Mouse (Mus musculus): ENCODE measurements around the gene Hs6st3. TPM values are rescaled to one million over a fixed set of nuclear protein-coding genes. Genes with fewer than 3 reads are reported as not detected.
"Not testable (repeated sequence)": the region's sequence is repeated elsewhere in the genome, so short reads cannot be mapped to it uniquely, and the experiment has no call there.

Gene Hs6st3
- total and polyA plus RNA-seq, 2 experiments from 2014 or later, result not detected

GRCm38 (mm10) chr14:119544596-119544995 is 406.5 kb downstream of the Hs6st3 start:
- no peak for DNase-seq (ENCODE audit: low spot score)
- no peak overlapping the region for H3K9ac ChIP-seq (replicated peaks; ENCODE audit: low read depth, low read length)

GRCm38 (mm10) chr14:119558356-119558755 is 420.2 kb downstream of the Hs6st3 start:
- Histone ChIP-seq H3K9ac (replicated peaks; ENCODE audit: low read depth, low read length) (no peak overlapping the region), H3K27ac (ENCODE audit: low read depth) (no peak overlapping the region), H3K27me3 (ENCODE audit: control insufficient read depth, insufficient read depth, low read length) (no peaks in the 10 kb centered on the region), H3K36me3 (replicated peaks; ENCODE audit: control insufficient read depth, insufficient read depth, low read length) (no peaks in the 10 kb centered on the region), H3K4me2 (ENCODE audit: low read depth, low read length) (no peak overlapping the region), H3K9me3 (replicated peaks; ENCODE audit: control insufficient read depth, low read length) (no peaks in the 10 kb centered on the region), H3K4me3 (ENCODE audit: low read depth, low read length) (no peak overlapping the region), H3K4me1 (ENCODE audit: control insufficient read depth, insufficient read depth) (no peaks in the 10 kb centered on the region)
- TF ChIP-seq CTCF (IDR thresholded peaks at IDR 0.05; ENCODE audit: low read depth) (no peak), EP300 (IDR thresholded peaks at IDR 0.05; ENCODE audit: low read depth) (no peak)
- no peak for DNase-seq (ENCODE audit: low spot score)
- no peak for ATAC-seq (ENCODE audit: insufficient read depth, low read depth)
- WGBS, result 81% methylated on average over 4 of the region's 4 CpGs

More at GRCm38 (mm10) chr14:119544596-119544995, 406.5 kb downstream of the Hs6st3 start:
- no peaks in the 10 kb centered on the region for H3K4me1 ChIP-seq (ENCODE audit: control insufficient read depth, insufficient read depth)
- no peaks in the 10 kb centered on the region for H3K36me3 ChIP-seq (replicated peaks; ENCODE audit: control insufficient read depth, insufficient read depth, low read length)
- no peaks in the 10 kb centered on the region for H3K27me3 ChIP-seq (ENCODE audit: control insufficient read depth, insufficient read depth, low read length)
- TF ChIP-seq EP300 (IDR thresholded peaks at IDR 0.05; ENCODE audit: low read depth) (no peak), CTCF (IDR thresholded peaks at IDR 0.05; ENCODE audit: low read depth) (no peak)
- 46% methylated on average over 3 of the region's 3 CpGs for WGBS
- no peak overlapping the region for H3K4me3 ChIP-seq (ENCODE audit: low read depth, low read length)
- no peak overlapping the region for H3K27ac ChIP-seq (ENCODE audit: low read depth)
- ATAC-seq (ENCODE audit: insufficient read depth, low read depth), result no peak
- H3K4me2 ChIP-seq (ENCODE audit: low read depth, low read length), result no peak overlapping the region
- no peaks in the 10 kb centered on the region for H3K9me3 ChIP-seq (replicated peaks; ENCODE audit: control insufficient read depth, low read length)

GRCm38 (mm10) chr14:119582039-119582508 is 443.9 kb downstream of the Hs6st3 start:
- DNase-seq (ENCODE audit: low spot score) (no peak), ATAC-seq (ENCODE audit: insufficient read depth, low read depth) (no peak)
- Histone ChIP-seq H3K9me3 (replicated peaks; ENCODE audit: control insufficient read depth, low read length) (no peaks in the 10 kb centered on the region), H3K4me2 (ENCODE audit: low read depth, low read length) (no peak overlapping the region), H3K4me1 (ENCODE audit: control insufficient read depth, insufficient read depth) (no peaks in the 10 kb centered on the region), H3K27me3 (ENCODE audit: control insufficient read depth, insufficient read depth, low read length) (no peaks in the 10 kb centered on the region), H3K27ac (ENCODE audit: low read depth) (no peak overlapping the region), H3K4me3 (ENCODE audit: low read depth, low read length) (no peak overlapping the region), H3K9ac (replicated peaks; ENCODE audit: low read depth, low read length) (no peak overlapping the region), H3K36me3 (replicated peaks; ENCODE audit: control insufficient read depth, insufficient read depth, low read length) (no peaks in the 10 kb centered on the region)
- 22% methylated on average over 10 of the region's 10 CpGs for WGBS
- no peak for TF ChIP-seq EP300 (IDR thresholded peaks at IDR 0.05; ENCODE audit: low read depth)
- TF ChIP-seq CTCF (IDR thresholded peaks at IDR 0.05; ENCODE audit: low read depth), result no peak

GRCm38 (mm10) chr14:119585069-119585468 is 446.9 kb downstream of the Hs6st3 start:
- H3K4me2 ChIP-seq (ENCODE audit: low read depth, low read length), result no peak overlapping the region
- H3K9me3 ChIP-seq (replicated peaks; ENCODE audit: control insufficient read depth, low read length), result no peaks in the 10 kb centered on the region
- 56% methylated on average over 4 of the region's 4 CpGs for WGBS
- no peaks in the 10 kb centered on the region for H3K36me3 ChIP-seq (replicated peaks; ENCODE audit: control insufficient read depth, insufficient read depth, low read length)
- no peak for TF ChIP-seq CTCF (IDR thresholded peaks at IDR 0.05; ENCODE audit: low read depth)
- TF ChIP-seq EP300 (IDR thresholded peaks at IDR 0.05; ENCODE audit: low read depth), result no peak
- H3K4me3 ChIP-seq (ENCODE audit: low read depth, low read length), result no peak overlapping the region
- no peak overlapping the region for H3K27ac ChIP-seq (ENCODE audit: low read depth)
- no peak overlapping the region for H3K9ac ChIP-seq (replicated peaks; ENCODE audit: low read depth, low read length)
- H3K27me3 ChIP-seq (ENCODE audit: control insufficient read depth, insufficient read depth, low read length), result no peaks in the 10 kb centered on the region
- DNase-seq (ENCODE audit: low spot score), result no peak
- H3K4me1 ChIP-seq (ENCODE audit: control insufficient read depth, insufficient read depth), result no peaks in the 10 kb centered on the region
- no peak for ATAC-seq (ENCODE audit: insufficient read depth, low read depth)

- not testable (repeated sequence) for H3K4me2 ChIP-seq (ENCODE audit: low read depth, low read length); H3K4me3 ChIP-seq (ENCODE audit: low read depth, low read length); H3K9ac ChIP-seq (replicated peaks; ENCODE audit: low read depth, low read length); ATAC-seq (ENCODE audit: insufficient read depth, low read depth); DNase-seq (ENCODE audit: low spot score); H3K27ac ChIP-seq (ENCODE audit: low read depth); H3K27me3 ChIP-seq (ENCODE audit: control insufficient read depth, insufficient read depth, low read length); H3K36me3 ChIP-seq (replicated peaks; ENCODE audit: control insufficient read depth, insufficient read depth, low read length); H3K9me3 ChIP-seq (replicated peaks; ENCODE audit: control insufficient read depth, low read length); H3K4me1 ChIP-seq (ENCODE audit: control insufficient read depth, insufficient read depth)
- 86% methylated on average over 1 of the region's 1 CpGs for WGBS
These were observed 449.2 kb downstream of the Hs6st3 start for GRCm38 (mm10) chr14:119587365-119587764.

- DNase-seq (ENCODE audit: low spot score) (no peak), ATAC-seq (ENCODE audit: insufficient read depth, low read depth) (no peak)
- Histone ChIP-seq H3K4me1 (ENCODE audit: control insufficient read depth, insufficient read depth) (no peaks in the 10 kb centered on the region), H3K36me3 (replicated peaks; ENCODE audit: control insufficient read depth, insufficient read depth, low read length) (no peaks in the 10 kb centered on the region), H3K4me2 (ENCODE audit: low read depth, low read length) (no peak overlapping the region), H3K27me3 (ENCODE audit: control insufficient read depth, insufficient read depth, low read length) (no peaks in the 10 kb centered on the region), H3K9ac (replicated peaks; ENCODE audit: low read depth, low read length) (no peak overlapping the region), H3K27ac (ENCODE audit: low read depth) (no peak overlapping the region), H3K9me3 (replicated peaks; ENCODE audit: control insufficient read depth, low read length) (no peaks in the 10 kb centered on the region), H3K4me3 (ENCODE audit: low read depth, low read length) (no peak overlapping the region)
- WGBS, result 74% methylated on average over 14 of the region's 14 CpGs
- TF ChIP-seq CTCF (IDR thresholded peaks at IDR 0.05; ENCODE audit: low read depth) (no peak), EP300 (IDR thresholded peaks at IDR 0.05; ENCODE audit: low read depth) (no peak)
These were observed 466.2 kb downstream of the Hs6st3 start for GRCm38 (mm10) chr14:119604327-119604726.
